Mouse (Mus musculus) thymus, adult 2 months (tissue): Measurements from ENCODE around the gene Gm4763. TPM values are rescaled to one million over a fixed set of nuclear protein-coding genes. Genes with fewer than 3 reads are reported as not detected.
"Not testable (repeated sequence)": the region's sequence is repeated elsewhere in the genome, so short reads cannot be mapped to it uniquely, and the experiment has no call there.

ENCODE experiments used
- DNase-seq: peaks from one replicate; pipeline ENCODE4 v3.0.0; 2021
- H3K27ac ChIP-seq: fragments of 200-500 bp; 2 replicates; pipeline ENCODE4 v1.5.1; 2012; ENCODE audit warnings: low read length, control low read depth; ENCODE audit not compliant: control insufficient read depth, insufficient read depth
- H3K27me3 ChIP-seq: fragments of 200-500 bp; 2 replicates; pipeline ENCODE4 v1.6.1; 2012; ENCODE audit warnings: mild to moderate bottlenecking, low read length, moderate library complexity, mixed read lengths; ENCODE audit not compliant: control insufficient read depth, insufficient read depth
- H3K36me3 ChIP-seq: fragments of 200-500 bp; 2 replicates; pipeline ENCODE4 v1.6.1; 2012; ENCODE audit warnings: mild to moderate bottlenecking, low read length, moderate library complexity; ENCODE audit not compliant: control insufficient read depth, insufficient read depth
- H3K4me1 ChIP-seq: fragments of 200-500 bp; replicated peaks from 2 replicates; pipeline ENCODE4 v1.6.1; 2012; ENCODE audit warnings: low read length; ENCODE audit not compliant: control insufficient read depth, insufficient read depth
- H3K4me3 ChIP-seq: fragments of 200-500 bp; 2 replicates; pipeline ENCODE4 v1.5.1; 2012; ENCODE audit warnings: mild to moderate bottlenecking, low read length, control low read depth, moderate library complexity; ENCODE audit not compliant: control insufficient read depth, insufficient read depth
- CTCF ChIP-seq: fragments of 200-500 bp; IDR thresholded peaks from 2 replicates; pipeline ENCODE4 v1.5.1; 2012; ENCODE audit warnings: mild to moderate bottlenecking, control low read depth, low read length, moderate library complexity, borderline replicate concordance; ENCODE audit not compliant: control insufficient read depth, poor library complexity, insufficient read depth; ENCODE audit errors: extremely low read depth
- POLR2A ChIP-seq: fragments of 200-500 bp; IDR thresholded peaks from 2 replicates; pipeline ENCODE4 v1.6.1; 2012; ENCODE audit warnings: mild to moderate bottlenecking, low read length, control low read depth, moderate library complexity; ENCODE audit not compliant: control insufficient read depth, poor library complexity, insufficient read depth; ENCODE audit errors: extremely low read depth
- WGBS: fragments of 180-500 bp; shearing (Covaris S2); methylation state at CpG from one replicate; pipeline ENCODE4 v1.1.7; 2018; 5-methylcytosine and 5-hydroxymethylcytosine counted together
- polyA plus RNA-seq: library from polyadenylated mRNA; depleted of rRNA; stranded (reverse); fragments of >200 nt; gene quantifications from 2 replicates; pipeline ENCODE4 v1.2.3, GENCODE M21; 2012; rRNA removed

Gm4763 gene
- not detected in 2 replicates for polyA plus RNA-seq

GRCm38 (mm10) chr7:24726808-24727207 lies at the start of gene Gm4763:
Gene Gm4763 (minus strand): TSS chr7:24726908.
- not testable (repeated sequence) for H3K36me3 ChIP-seq, H3K4me3 ChIP-seq, H3K27me3 ChIP-seq, H3K27ac ChIP-seq, DNase-seq, H3K4me1 ChIP-seq
- 92% methylated on average over 11 of the region's 11 CpGs for WGBS

GRCm38 (mm10) chr7:24776145-24776544 lies 49.4 kb upstream of the Gm4763 start:
- no peak overlapping the region for H3K4me3 ChIP-seq
- no peaks in the 10 kb centered on the region for H3K27me3 ChIP-seq
- DNase-seq, result no peak
- no peaks in the 10 kb centered on the region for H3K4me1 ChIP-seq
- H3K36me3 ChIP-seq, result no peaks in the 10 kb centered on the region
- 92% methylated on average over 2 of the region's 2 CpGs for WGBS
- no peak overlapping the region for H3K27ac ChIP-seq
- TF ChIP-seq POLR2A (no peak), CTCF (no peak)

GRCm38 (mm10) chr7:24773942-24774535 lies 47.3 kb upstream of the Gm4763 start:
- no peak for DNase-seq
- no peaks in the 10 kb centered on the region for H3K27me3 ChIP-seq
- no peak for TF ChIP-seq POLR2A
- no peak for TF ChIP-seq CTCF
- H3K36me3 ChIP-seq, result no peaks in the 10 kb centered on the region
- WGBS, result 43% methylated on average over 3 of the region's 3 CpGs
- H3K27ac ChIP-seq, result no peak overlapping the region
- no peak overlapping the region for H3K4me3 ChIP-seq
- H3K4me1 ChIP-seq, result no peaks in the 10 kb centered on the region

- no peak overlapping the region for H3K4me3 ChIP-seq
- DNase-seq, result no peak
- TF ChIP-seq POLR2A (no peak), CTCF (no peak)
- no peaks in the 10 kb centered on the region for H3K27me3 ChIP-seq
- no peaks in the 10 kb centered on the region for H3K36me3 ChIP-seq
- no peaks in the 10 kb centered on the region for H3K4me1 ChIP-seq
- H3K27ac ChIP-seq, result no peak overlapping the region
Observed at GRCm38 (mm10) chr7:24771361-24771760, 44.7 kb upstream of the Gm4763 start.

GRCm38 (mm10) chr7:24762574-24762973 lies 35.9 kb upstream of the Gm4763 start:
- TF ChIP-seq CTCF, result no peak
- TF ChIP-seq POLR2A, result no peak
- Histone ChIP-seq H3K36me3 (no peaks in the 10 kb centered on the region), H3K4me3 (no peak overlapping the region), H3K4me1 (no peaks in the 10 kb centered on the region), H3K27me3 (no peaks in the 10 kb centered on the region), H3K27ac (no peak overlapping the region)
- DNase-seq, result no peak
- WGBS, result 93% methylated on average over 8 of the region's 8 CpGs

- Histone ChIP-seq H3K4me1 (no peaks in the 10 kb centered on the region), H3K4me3 (no peak overlapping the region), H3K36me3 (no peaks in the 10 kb centered on the region), H3K27ac (no peak overlapping the region), H3K27me3 (no peaks in the 10 kb centered on the region)
- no peak for TF ChIP-seq CTCF
- TF ChIP-seq POLR2A, result no peak
- 74% methylated on average over 6 of the region's 6 CpGs for WGBS
- DNase-seq, result no peak
Observed at GRCm38 (mm10) chr7:24761161-24761560, 34.5 kb upstream of the Gm4763 start.

GRCm38 (mm10) chr7:24760211-24760610 lies 33.5 kb upstream of the Gm4763 start, which contains the start of gene Cd177:
Gene Cd177 (minus strand): TSS chr7:24760311.
- Histone ChIP-seq H3K27me3 (no peaks in the 10 kb centered on the region), H3K4me3 (no peak within 1 kb of the TSS), H3K36me3 (no peaks in the 10 kb centered on the region), H3K27ac (no peak within 1 kb of the TSS), H3K4me1 (no peaks in the 10 kb centered on the region)
- DNase-seq, result no peak
- TF ChIP-seq POLR2A (no peak), CTCF (no peak)
- 90% methylated on average over 6 of the region's 6 CpGs for WGBS
